12 mouse cellular contexts compared by ENCODE assay signal in genomic region chr13:101551068-101551467, GRCm38 (mm10).
DNase-seq lines count a peak whose midpoint lies in the region; ATAC-seq and TF ChIP-seq lines count a peak whose summit lies in the region.
"Had no signal": no experiment of that assay in that cellular context is flagged by ENCODE, and none has a peak within 500 bp of the region (broad histone marks: within the 10 kb centered on the region; RNA-seq: fewer than 3 reads in every experiment).

No protein-coding gene starts in this region.

- peak; percentile 3 for DNase-seq in forebrain, embryonic 14.5 days (ENCODE audit: low spot score)
- DNase-seq in cerebellum, postnatal 10 days = peak; percentile 55 to 62
- no peak for DNase-seq in left cerebral cortex, postnatal 25 days (ENCODE audit: low spot score in 2 of 2)
- no peak for DNase-seq in gastrocnemius, postnatal 4 days (ENCODE audit: low spot score in 2 of 2)
- DNase-seq in heart, postnatal 36 days = no peak
- DNase-seq: forebrain, postnatal 0 days had no signal

- no peak overlapping the region for H3K4me3 ChIP-seq in forebrain, embryonic 14.5 days (ENCODE audit: low read depth, low read length)
- H3K4me3 ChIP-seq in forebrain, embryonic 16.5 days (replicated peaks; ENCODE audit: low read length) = no peak overlapping the region
- no peak overlapping the region for H3K4me3 ChIP-seq in bone marrow, adult 2 months (replicated peaks; ENCODE audit: control insufficient read depth, low read depth, low read length)
- H3K4me3 ChIP-seq in liver, embryonic 16.5 days (ENCODE audit: low read depth, low read length) = 0 out of 2 replicates have a peak overlapping the region, but pooled peaks have one; percentile 14
- H3K4me3 ChIP-seq: hindbrain, embryonic 15.5 days; neural tube, embryonic 12.5 days had no signal

- H3K9me3 ChIP-seq in forebrain, embryonic 14.5 days (replicated peaks; ENCODE audit: control insufficient read depth, low read length) = no peaks in the 10 kb centered on the region
- no peaks in the 10 kb centered on the region for H3K9me3 ChIP-seq in forebrain, embryonic 16.5 days (ENCODE audit: control insufficient read depth, low read length)
- no peaks in the 10 kb centered on the region for H3K9me3 ChIP-seq in liver, embryonic 16.5 days (replicated peaks; ENCODE audit: control insufficient read depth, low read length)
- H3K9me3 ChIP-seq: hindbrain, embryonic 15.5 days; neural tube, embryonic 12.5 days had no signal

- no peak for TF ChIP-seq POLR2A in bone marrow, adult 2 months (IDR thresholded peaks at IDR 0.05; ENCODE audit: borderline replicate concordance, control insufficient read depth, low read depth, low read length)

- H3K36me3 ChIP-seq in forebrain, embryonic 14.5 days (ENCODE audit: control insufficient read depth, insufficient read depth, low read length) = no peaks in the 10 kb centered on the region
- H3K36me3 ChIP-seq in forebrain, embryonic 16.5 days (ENCODE audit: control insufficient read depth, insufficient read depth) = no peaks in the 10 kb centered on the region
- H3K36me3 ChIP-seq in liver, embryonic 16.5 days (ENCODE audit: control insufficient read depth, insufficient read depth) = no peaks in the 10 kb centered on the region
- H3K36me3 ChIP-seq: hindbrain, embryonic 15.5 days; neural tube, embryonic 12.5 days had no signal

- 91% methylated on average over 6 of the region's 6 CpGs for WGBS in forebrain, embryonic 14.5 days
- 85% methylated on average over 6 of the region's 6 CpGs for WGBS in forebrain, embryonic 16.5 days
- 65% methylated on average over 6 of the region's 6 CpGs for WGBS in bone marrow, adult 2 months
- 24% methylated on average over 6 of the region's 6 CpGs for WGBS in liver, embryonic 16.5 days (ENCODE audit: insufficient replicate concordance)

- H3K27me3 ChIP-seq in forebrain, embryonic 14.5 days (replicated peaks; ENCODE audit: control insufficient read depth, insufficient read depth, low read length) = no peaks in the 10 kb centered on the region
- H3K27me3 ChIP-seq in forebrain, embryonic 16.5 days (replicated peaks; ENCODE audit: control insufficient read depth, insufficient read depth, low read length) = no peaks in the 10 kb centered on the region
- no peaks in the 10 kb centered on the region for H3K27me3 ChIP-seq in liver, embryonic 16.5 days (ENCODE audit: control insufficient read depth, insufficient read depth, low read depth, low read length)
- H3K27me3 ChIP-seq: hindbrain, embryonic 15.5 days; neural tube, embryonic 12.5 days had no signal

- no peak overlapping the region for H3K27ac ChIP-seq in forebrain, embryonic 14.5 days (ENCODE audit: low read depth, low read length)
- no peak overlapping the region for H3K27ac ChIP-seq in forebrain, embryonic 16.5 days (ENCODE audit: low read length)
- H3K27ac ChIP-seq in bone marrow, adult 2 months (ENCODE audit: control insufficient read depth, insufficient read depth, low read depth, low read length, poor library complexity) = peak overlapping the region; percentile 42; the same call in 1 of the 2 replicates
- H3K27ac ChIP-seq in liver, embryonic 16.5 days (ENCODE audit: low read length) = peak overlapping the region; percentile 99
- H3K27ac ChIP-seq: hindbrain, embryonic 15.5 days; neural tube, embryonic 12.5 days had no signal

- intact Hi-C loops in left cerebral cortex, postnatal 25 days (cut with DNase I) = no loop called here
- intact Hi-C loops in heart, postnatal 36 days (cut with DNase I) = no loop called here

- no peak for TF ChIP-seq CTCF in bone marrow, adult 2 months (IDR thresholded peaks at IDR 0.05; ENCODE audit: control insufficient read depth, insufficient read depth, low read length)

- no peak overlapping the region for H3K4me2 ChIP-seq in forebrain, embryonic 14.5 days (ENCODE audit: low read length)
- no peak overlapping the region for H3K4me2 ChIP-seq in forebrain, embryonic 16.5 days (ENCODE audit: low read length)
- peak overlapping the region; percentile 50 for H3K4me2 ChIP-seq in liver, embryonic 16.5 days (ENCODE audit: low read depth, low read length)
- H3K4me2 ChIP-seq: hindbrain, embryonic 15.5 days; midbrain, embryonic 11.5 days; neural tube, embryonic 12.5 days had no signal

- H3K4me1 ChIP-seq in forebrain, embryonic 14.5 days (ENCODE audit: control insufficient read depth, insufficient read depth, low read length) = no peaks in the 10 kb centered on the region
- no peaks in the 10 kb centered on the region for H3K4me1 ChIP-seq in forebrain, embryonic 16.5 days (replicated peaks; ENCODE audit: control insufficient read depth, insufficient read depth, low read length)
- peaks cover 8% of the 10 kb centered on the region for H3K4me1 ChIP-seq in bone marrow, adult 2 months (ENCODE audit: control insufficient read depth, insufficient read depth, low read length)
- H3K4me1 ChIP-seq in liver, embryonic 16.5 days (ENCODE audit: control insufficient read depth, low read depth, low read length) = peaks cover 74% of the 10 kb centered on the region
- H3K4me1 ChIP-seq: hindbrain, embryonic 15.5 days had no signal

- H3K9ac ChIP-seq in forebrain, embryonic 14.5 days (ENCODE audit: low read length) = no peak overlapping the region
- no peak overlapping the region for H3K9ac ChIP-seq in forebrain, embryonic 16.5 days (replicated peaks; ENCODE audit: low read depth, low read length)
- H3K9ac ChIP-seq in liver, embryonic 16.5 days (ENCODE audit: low read depth, low read length) = peak overlapping the region; percentile 54
- H3K9ac ChIP-seq: forebrain, postnatal 0 days; hindbrain, embryonic 15.5 days; neural tube, embryonic 12.5 days had no signal

- ATAC-seq in forebrain, embryonic 14.5 days = no peak
- no peak for ATAC-seq in forebrain, embryonic 16.5 days
- peak; percentile 84 for ATAC-seq in liver, embryonic 16.5 days (ENCODE audit: low read depth)
- ATAC-seq: forebrain, postnatal 0 days had no signal

Comparison
In these comparisons a context has a peak if more than half of its experiments do, and no peak if none do; other contexts are left out.
1. DNase-seq: peak in forebrain, embryonic 14.5 days (single experiment) and cerebellum, postnatal 10 days (2 of 2); none in left cerebral cortex, postnatal 25 days (0 of 2), gastrocnemius, postnatal 4 days (0 of 2) and heart, postnatal 36 days (0 of 2).
2. H3K27ac ChIP-seq: peak in bone marrow, adult 2 months (single experiment) and liver, embryonic 16.5 days (single experiment); none in forebrain, embryonic 14.5 days (single experiment) and forebrain, embryonic 16.5 days (single experiment).